Mouse (Mus musculus) myocyte (in vitro differentiated cells): ENCODE measurements around the gene Pomgnt2. TPM values are rescaled to one million over a fixed set of nuclear protein-coding genes. Genes with fewer than 3 reads are reported as not detected.

Experiments used
- H3K27me3 ChIP-seq: one replicate; pipeline ENCODE4 v1.6.1; 2011; ENCODE audit not compliant: control insufficient read depth, insufficient read depth, insufficient read length
- H3K36me3 ChIP-seq: one replicate; pipeline ENCODE4 v1.6.1; 2011; ENCODE audit not compliant: control insufficient read depth, insufficient read depth
- H3K4me2 ChIP-seq: one replicate; pipeline ENCODE4 v1.6.1; 2011; ENCODE audit warnings: low read depth, control low read depth
- H3K4me3 ChIP-seq: one replicate; pipeline ENCODE4 v1.5.1; 2011; ENCODE audit warnings: mild to moderate bottlenecking, control low read depth, moderate library complexity
- H3K79me2 ChIP-seq: one replicate; pipeline ENCODE4 v1.6.1; 2011; ENCODE audit not compliant: control insufficient read depth, insufficient read depth
- H3ac ChIP-seq: one replicate; pipeline ENCODE4 v1.6.1; 2011; ENCODE audit not compliant: control insufficient read depth, insufficient read length
- CEBPB ChIP-seq: IDR thresholded peaks from 2 replicates; pipeline ENCODE4 v1.6.1; 2011; ENCODE audit warnings: mild to moderate bottlenecking, moderate library complexity; ENCODE audit not compliant: poor library complexity, insufficient read depth, severe bottlenecking
- E2F4 ChIP-seq: IDR thresholded peaks from one replicate; pipeline ENCODE4 v1.6.1; 2011; ENCODE audit warnings: mild to moderate bottlenecking, control low read depth, moderate library complexity; ENCODE audit not compliant: insufficient read depth
- MAX ChIP-seq: IDR thresholded peaks from one replicate; pipeline ENCODE4 v1.6.1; 2011; ENCODE audit warnings: low read depth, mild to moderate bottlenecking, control low read depth
- MYOD1 ChIP-seq, 3 experiments: IDR thresholded peaks; one replicate each; pipeline ENCODE4 v1.6.1; 2011; ENCODE audit warnings: control low read depth in 2 of 3, low read depth in 2 of 3, mild to moderate bottlenecking in 2 of 3, moderate library complexity in 1 of 3; ENCODE audit not compliant: insufficient read length in 2 of 3, control insufficient read depth in 1 of 3
- MYOG ChIP-seq, 3 experiments: IDR thresholded peaks; one replicate each; pipeline ENCODE4 v1.6.1; 2011; ENCODE audit warnings: control low read depth in 2 of 3, low read depth in 2 of 3, mild to moderate bottlenecking in 2 of 3; ENCODE audit not compliant: insufficient read length in 2 of 3, control insufficient read depth in 1 of 3, insufficient read depth in 1 of 3
- POLR2A ChIP-seq: IDR thresholded peaks from one replicate; pipeline ENCODE4 v1.6.1; 2011; ENCODE audit warnings: low read depth, mild to moderate bottlenecking, control low read depth, moderate library complexity; ENCODE audit not compliant: insufficient read length
- POLR2AphosphoS2 ChIP-seq: IDR thresholded peaks from one replicate; pipeline ENCODE4 v1.6.1; 2011; ENCODE audit warnings: low read depth, control low read depth; ENCODE audit not compliant: insufficient read length
- REST ChIP-seq: IDR thresholded peaks from one replicate; pipeline ENCODE4 v1.6.1; 2011; ENCODE audit warnings: mild to moderate bottlenecking, control low read depth, moderate library complexity; ENCODE audit not compliant: insufficient read depth, insufficient read length
- SRF ChIP-seq: IDR thresholded peaks from one replicate; pipeline ENCODE4 v1.6.1; 2011; ENCODE audit warnings: low read depth; ENCODE audit not compliant: control insufficient read depth, insufficient read length
- TCF12 ChIP-seq: IDR thresholded peaks from one replicate; pipeline ENCODE4 v1.6.1; 2011; ENCODE audit warnings: mild to moderate bottlenecking, control low read depth; ENCODE audit not compliant: poor library complexity, insufficient read depth, severe bottlenecking
- TCF3 ChIP-seq: IDR thresholded peaks from one replicate; pipeline ENCODE4 v1.6.1; 2011; ENCODE audit warnings: low read depth, control low read depth; ENCODE audit not compliant: insufficient read length
- USF1 ChIP-seq: IDR thresholded peaks from one replicate; pipeline ENCODE4 v1.6.1; 2011; ENCODE audit warnings: low read depth, mild to moderate bottlenecking, control low read depth, moderate library complexity
- polyA plus RNA-seq: library from polyadenylated mRNA; unstranded; fragments of >200 nt; fragmentation: generic; extraction: Trizol; gene quantifications from one replicate; pipeline ENCODE4 v1.2.1, GENCODE M21; 2012; ENCODE audit warnings: missing spikeins

Pomgnt2 gene
- polyA plus RNA-seq, 1 experiment, result 2.2 TPM

GRCm38 (mm10) chr9:121943628-121944027 lies 53.3 kb downstream of the Pomgnt2 start:
- TF ChIP-seq MYOD1 (IDR thresholded peaks at IDR 0.05; ENCODE audit: control insufficient read depth in 1 of 3, insufficient read length in 2 of 3, low read depth in 2 of 3), result no peak
- H3K36me3 ChIP-seq, result no peaks in the 10 kb centered on the region
- no peak overlapping the region for H3K4me3 ChIP-seq
- no peak overlapping the region for H3ac ChIP-seq
- H3K79me2 ChIP-seq, result no peaks in the 10 kb centered on the region
- H3K27me3 ChIP-seq, result peaks cover 42% of the 10 kb centered on the region
- H3K4me2 ChIP-seq, result no peak overlapping the region

GRCm38 (mm10) chr9:121943005-121943404 lies 53.9 kb downstream of the Pomgnt2 start:
- no peaks in the 10 kb centered on the region for H3K36me3 ChIP-seq
- H3K4me2 ChIP-seq, result no peak overlapping the region
- H3ac ChIP-seq, result no peak overlapping the region
- peaks cover 41% of the 10 kb centered on the region for H3K27me3 ChIP-seq
- no peaks in the 10 kb centered on the region for H3K79me2 ChIP-seq
- no peak overlapping the region for H3K4me3 ChIP-seq
- no peak for TF ChIP-seq MYOD1 (IDR thresholded peaks at IDR 0.05; ENCODE audit: control insufficient read depth in 1 of 3, insufficient read length in 2 of 3, low read depth in 2 of 3)
- no peak for TF ChIP-seq POLR2A
- no peak for TF ChIP-seq CEBPB
- no peak for TF ChIP-seq USF1
- TF ChIP-seq TCF12, result no peak
- TF ChIP-seq REST, result no peak
- no peak for TF ChIP-seq TCF3
- TF ChIP-seq MYOG (IDR thresholded peaks at IDR 0.05; ENCODE audit: control insufficient read depth in 1 of 3, insufficient read depth in 1 of 3, insufficient read length in 2 of 3, low read depth in 2 of 3), result no peak
- no peak for TF ChIP-seq E2F4
- no peak for TF ChIP-seq MAX
- TF ChIP-seq SRF, result no peak
- TF ChIP-seq POLR2AphosphoS2, result no peak

- Histone ChIP-seq H3ac (no peak overlapping the region), H3K36me3 (no peaks in the 10 kb centered on the region), H3K79me2 (no peaks in the 10 kb centered on the region), H3K4me2 (no peak overlapping the region), H3K4me3 (no peak overlapping the region), H3K27me3 (peaks cover 33% of the 10 kb centered on the region)
- TF ChIP-seq USF1, result no peak
- TF ChIP-seq MAX, result no peak
- no peak for TF ChIP-seq MYOD1 (IDR thresholded peaks at IDR 0.05; ENCODE audit: control insufficient read depth in 1 of 3, insufficient read length in 2 of 3, low read depth in 2 of 3)
Observed at GRCm38 (mm10) chr9:121937944-121938355, 59.0 kb downstream of the Pomgnt2 start.

GRCm38 (mm10) chr9:121937451-121937864 lies 59.5 kb downstream of the Pomgnt2 start:
- Histone ChIP-seq H3K4me3 (no peak overlapping the region), H3K4me2 (no peak overlapping the region), H3K36me3 (no peaks in the 10 kb centered on the region), H3K27me3 (peaks cover 32% of the 10 kb centered on the region), H3ac (no peak overlapping the region), H3K79me2 (no peaks in the 10 kb centered on the region)
- TF ChIP-seq MYOD1 (IDR thresholded peaks at IDR 0.05; ENCODE audit: control insufficient read depth in 1 of 3, insufficient read length in 2 of 3, low read depth in 2 of 3) (no peak), CEBPB (no peak), MYOG (IDR thresholded peaks at IDR 0.05; ENCODE audit: control insufficient read depth in 1 of 3, insufficient read depth in 1 of 3, insufficient read length in 2 of 3, low read depth in 2 of 3) (no peak), TCF12 (no peak), MAX (no peak), E2F4 (no peak), REST (no peak), SRF (no peak), POLR2AphosphoS2 (no peak), POLR2A (no peak), USF1 (no peak), TCF3 (no peak)

- peaks cover 32% of the 10 kb centered on the region for H3K27me3 ChIP-seq
- TF ChIP-seq POLR2AphosphoS2 (no peak), CEBPB (no peak)
- H3K4me3 ChIP-seq, result no peak overlapping the region
- no peak overlapping the region for H3K4me2 ChIP-seq
- no peaks in the 10 kb centered on the region for H3K79me2 ChIP-seq
- H3K36me3 ChIP-seq, result no peaks in the 10 kb centered on the region
- H3ac ChIP-seq, result no peak overlapping the region
Observed at GRCm38 (mm10) chr9:121936952-121937351, 60.0 kb downstream of the Pomgnt2 start.

GRCm38 (mm10) chr9:121934856-121935255 lies 62.1 kb downstream of the Pomgnt2 start:
- no peak overlapping the region for H3K4me2 ChIP-seq
- H3K4me3 ChIP-seq, result no peak overlapping the region
- no peaks in the 10 kb centered on the region for H3K36me3 ChIP-seq
- no peaks in the 10 kb centered on the region for H3K79me2 ChIP-seq
- H3ac ChIP-seq, result no peak overlapping the region
- peaks cover 23% of the 10 kb centered on the region for H3K27me3 ChIP-seq
- TF ChIP-seq CEBPB (no peak), SRF (no peak), E2F4 (no peak), USF1 (no peak), POLR2A (no peak), TCF3 (no peak), REST (no peak), MYOD1 (IDR thresholded peaks at IDR 0.05; ENCODE audit: control insufficient read depth in 1 of 3, insufficient read length in 2 of 3, low read depth in 2 of 3) (no peak), MAX (no peak), POLR2AphosphoS2 (no peak), MYOG (IDR thresholded peaks at IDR 0.05; ENCODE audit: control insufficient read depth in 1 of 3, insufficient read depth in 1 of 3, insufficient read length in 2 of 3, low read depth in 2 of 3) (no peak)
